Mouse (Mus musculus): ENCODE measurements around the gene H2afy. TPM values are rescaled to one million over a fixed set of nuclear protein-coding genes. Genes with fewer than 3 reads are reported as not detected.
A peak's percentile ranks its signal among the peaks of the same experiment; 100 is the strongest.

Gene H2afy
- polyA plus RNA-seq, 1 experiment from 2014 or later = 645 TPM

GRCm38 (mm10) chr13:56115906-56116305 is 20.3 kb downstream of the H2afy start:
- 59% methylated on average over 3 of the region's 3 CpGs for WGBS
- H3K4me3 ChIP-seq = no peak overlapping the region
- peak overlapping the region; percentile 32; the same call in 1 of the 2 replicates for H3K27ac ChIP-seq
- no peak for DNase-seq (ENCODE audit: low spot score)
- H3K4me1 ChIP-seq = peaks cover 82% of the 10 kb centered on the region
- H3K36me3 ChIP-seq = peaks cover 96% of the 10 kb centered on the region
- no peaks in the 10 kb centered on the region for H3K9me3 ChIP-seq (replicated peaks)
- no peaks in the 10 kb centered on the region for H3K27me3 ChIP-seq (ENCODE audit: low read depth, poor library complexity, severe bottlenecking)

DNA sequence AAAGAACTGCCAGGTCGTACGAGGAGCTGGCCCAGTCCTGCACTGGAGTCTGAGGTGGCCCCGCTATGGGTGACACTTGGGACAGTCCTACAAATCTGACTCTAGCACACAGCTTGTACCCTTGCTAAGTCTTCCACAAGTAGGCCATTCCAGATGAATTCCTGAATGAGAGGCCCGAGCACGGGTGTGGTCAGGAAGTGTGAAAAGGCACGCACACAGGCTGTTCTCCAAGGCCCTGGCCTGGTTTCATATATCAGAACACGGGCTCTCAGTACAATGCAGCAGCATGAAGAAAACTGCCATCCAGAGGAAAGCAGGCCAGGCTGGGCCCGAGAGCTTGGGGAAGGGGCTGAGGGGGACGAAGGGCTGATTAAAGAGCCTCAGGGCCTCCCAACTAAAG is 20.8 kb downstream of the H2afy start:
- H3K36me3 ChIP-seq = peaks cover 96% of the 10 kb centered on the region
- no peak overlapping the region for H3K4me3 ChIP-seq
- H3K4me1 ChIP-seq = peaks cover 87% of the 10 kb centered on the region
- H3K9me3 ChIP-seq (replicated peaks) = no peaks in the 10 kb centered on the region
- H3K27me3 ChIP-seq (ENCODE audit: low read depth, poor library complexity, severe bottlenecking) = no peaks in the 10 kb centered on the region
- no peak for DNase-seq (ENCODE audit: low spot score)
- H3K27ac ChIP-seq = peak overlapping the region; percentile 32; the same call in 1 of the 2 replicates
- WGBS = 72% methylated on average over 9 of the region's 9 CpGs

DNA sequence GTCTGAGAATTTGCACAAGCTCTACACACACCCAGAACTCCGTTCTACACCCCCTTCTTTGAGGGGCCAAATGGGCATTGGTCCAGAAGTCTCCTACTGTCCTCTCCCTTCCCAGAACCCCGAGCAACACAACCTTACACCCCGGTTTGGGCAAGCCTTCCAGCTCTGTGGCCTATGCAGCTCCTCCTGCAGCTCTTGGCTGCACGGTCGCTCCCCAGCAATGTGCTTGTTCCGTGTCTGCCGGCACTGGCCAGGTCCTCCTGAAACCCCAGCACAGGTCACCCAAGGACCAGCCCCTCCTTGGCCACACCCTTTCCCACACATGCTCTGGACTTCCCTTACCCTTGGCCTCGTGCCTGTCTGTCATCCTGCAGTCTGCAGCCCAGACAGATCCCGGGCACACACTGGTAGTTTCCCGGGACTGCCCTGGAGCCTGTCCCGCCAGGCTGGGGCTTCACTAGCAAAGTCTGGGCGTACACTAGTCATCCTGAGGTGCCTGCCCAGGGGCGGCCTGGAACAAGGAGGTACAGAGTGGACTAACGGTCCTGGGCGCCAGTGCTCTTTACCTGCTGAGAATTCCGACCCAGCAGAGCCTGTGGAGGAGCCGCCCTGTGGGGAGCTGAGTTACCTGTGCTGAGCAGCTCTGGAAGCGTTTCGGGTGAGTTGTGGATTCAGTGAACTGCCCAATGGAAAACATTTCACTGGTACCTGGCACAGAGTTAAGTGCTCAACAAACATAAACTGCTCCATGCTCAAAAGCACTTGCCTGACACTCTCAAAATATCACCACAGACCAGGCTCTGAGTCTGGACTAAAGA is 22.5 kb downstream of the H2afy start:
- Histone ChIP-seq H3K36me3 (peaks cover 96% of the 10 kb centered on the region), H3K4me1 (peaks cover 98% of the 10 kb centered on the region), H3K4me3 (peak overlapping the region; percentile 23), H3K27me3 (ENCODE audit: low read depth, poor library complexity, severe bottlenecking) (no peaks in the 10 kb centered on the region), H3K9me3 (replicated peaks) (no peaks in the 10 kb centered on the region), H3K27ac (peak overlapping the region; percentile 72)
- WGBS = 68% methylated on average over 19 of the region's 19 CpGs
- DNase-seq (ENCODE audit: low spot score) = no peak

GRCm38 (mm10) chr13:56112980-56113379 is 23.2 kb downstream of the H2afy start:
- Histone ChIP-seq H3K27ac (peak overlapping the region; percentile 72), H3K4me3 (peak overlapping the region; percentile 23), H3K9me3 (replicated peaks) (no peaks in the 10 kb centered on the region), H3K4me1 (peaks cover 98% of the 10 kb centered on the region), H3K27me3 (ENCODE audit: low read depth, poor library complexity, severe bottlenecking) (no peaks in the 10 kb centered on the region), H3K36me3 (peaks cover 96% of the 10 kb centered on the region)
- 36% methylated on average over 13 of the region's 13 CpGs for WGBS
- DNase-seq (ENCODE audit: low spot score) = peak; percentile 55

DNA sequence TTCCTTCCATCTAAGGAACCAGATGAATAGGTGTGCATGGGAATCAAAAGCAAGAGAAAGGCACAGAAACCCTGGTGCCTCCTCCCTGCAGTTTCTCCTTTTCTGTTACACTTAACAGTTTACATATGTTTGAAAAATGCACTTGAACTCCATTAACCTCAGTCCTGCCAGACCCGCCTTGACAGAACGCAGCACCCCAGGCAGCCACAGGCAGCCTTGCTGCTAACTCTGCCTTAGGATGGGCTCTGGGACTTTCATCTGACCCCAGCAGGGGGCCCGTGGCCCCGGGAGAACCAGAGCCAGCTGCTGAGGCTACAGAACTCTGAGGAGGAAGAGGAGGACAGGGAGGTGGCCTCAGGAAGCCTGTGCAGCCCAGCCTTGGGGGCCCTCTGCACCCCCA is 23.7 kb downstream of the H2afy start:
- Histone ChIP-seq H3K4me1 (peaks cover 94% of the 10 kb centered on the region), H3K36me3 (peaks cover 96% of the 10 kb centered on the region), H3K27ac (peak overlapping the region; percentile 72), H3K9me3 (replicated peaks) (no peaks in the 10 kb centered on the region), H3K27me3 (ENCODE audit: low read depth, poor library complexity, severe bottlenecking) (no peaks in the 10 kb centered on the region), H3K4me3 (peak overlapping the region; percentile 23)
- WGBS = 10% methylated on average over 4 of the region's 4 CpGs
- DNase-seq (ENCODE audit: low spot score) = peak; percentile 77

- 80% methylated on average over 6 of the region's 6 CpGs for WGBS
- H3K9me3 ChIP-seq (replicated peaks) = no peaks in the 10 kb centered on the region
- no peak overlapping the region for H3K4me3 ChIP-seq
- no peak for DNase-seq (ENCODE audit: low spot score)
- peaks cover 87% of the 10 kb centered on the region for H3K4me1 ChIP-seq
- H3K36me3 ChIP-seq = peaks cover 98% of the 10 kb centered on the region
- H3K27ac ChIP-seq = peak overlapping the region; percentile 72; the same call in 1 of the 2 replicates
- no peaks in the 10 kb centered on the region for H3K27me3 ChIP-seq (ENCODE audit: low read depth, poor library complexity, severe bottlenecking)
Observed at GRCm38 (mm10) chr13:56111601-56112000, 24.6 kb downstream of the H2afy start.

GRCm38 (mm10) chr13:56110694-56111531 is 25.2 kb downstream of the H2afy start:
- DNase-seq (ENCODE audit: low spot score) = no peak
- H3K36me3 ChIP-seq = peaks cover 99% of the 10 kb centered on the region

GRCm38 (mm10) chr13:56109703-56110102 is 26.5 kb downstream of the H2afy start:
- H3K36me3 ChIP-seq = peaks cover 99% of the 10 kb centered on the region

More at GRCm38 (mm10) chr13:56110694-56111531, 25.2 kb downstream of the H2afy start:
- no peaks in the 10 kb centered on the region for H3K9me3 ChIP-seq (replicated peaks)
- peaks cover 80% of the 10 kb centered on the region for H3K4me1 ChIP-seq
- WGBS = 72% methylated on average over 19 of the region's 19 CpGs
- no peaks in the 10 kb centered on the region for H3K27me3 ChIP-seq (ENCODE audit: low read depth, poor library complexity, severe bottlenecking)
- no peak overlapping the region for H3K4me3 ChIP-seq
- 0 out of 2 replicates have a peak overlapping the region, but pooled peaks have one; percentile 72 for H3K27ac ChIP-seq

GRCm38 (mm10) chr13:56108849-56109519 is 27.2 kb downstream of the H2afy start:
- Histone ChIP-seq H3K9me3 (replicated peaks) (no peaks in the 10 kb centered on the region), H3K27me3 (ENCODE audit: low read depth, poor library complexity, severe bottlenecking) (no peaks in the 10 kb centered on the region), H3K27ac (peak overlapping the region; percentile 27; the same call in 1 of the 2 replicates), H3K36me3 (peaks cover 99% of the 10 kb centered on the region), H3K4me1 (peaks cover 77% of the 10 kb centered on the region), H3K4me3 (no peak overlapping the region)
- DNase-seq (ENCODE audit: low spot score) = no peak
- 85% methylated on average over 17 of the region's 17 CpGs for WGBS

More at GRCm38 (mm10) chr13:56109703-56110102, 26.5 kb downstream of the H2afy start:
- Histone ChIP-seq H3K27me3 (ENCODE audit: low read depth, poor library complexity, severe bottlenecking) (no peaks in the 10 kb centered on the region), H3K9me3 (replicated peaks) (no peaks in the 10 kb centered on the region), H3K27ac (peak overlapping the region; percentile 27; the same call in 1 of the 2 replicates), H3K4me1 (peaks cover 77% of the 10 kb centered on the region), H3K4me3 (no peak overlapping the region)
- no peak for DNase-seq (ENCODE audit: low spot score)
- WGBS = 86% methylated on average over 4 of the region's 4 CpGs

- no peak overlapping the region for H3K4me3 ChIP-seq
- DNase-seq (ENCODE audit: low spot score) = no peak
- no peak overlapping the region; the same call in 1 of the 2 replicates for H3K27ac ChIP-seq
- no peaks in the 10 kb centered on the region for H3K9me3 ChIP-seq (replicated peaks)
- H3K4me1 ChIP-seq = peaks cover 62% of the 10 kb centered on the region
- WGBS = 86% methylated on average over 6 of the region's 6 CpGs
- no peaks in the 10 kb centered on the region for H3K27me3 ChIP-seq (ENCODE audit: low read depth, poor library complexity, severe bottlenecking)
- H3K36me3 ChIP-seq = peaks cover 100% of the 10 kb centered on the region
Observed at GRCm38 (mm10) chr13:56104971-56105391, 31.2 kb downstream of the H2afy start.

DNA sequence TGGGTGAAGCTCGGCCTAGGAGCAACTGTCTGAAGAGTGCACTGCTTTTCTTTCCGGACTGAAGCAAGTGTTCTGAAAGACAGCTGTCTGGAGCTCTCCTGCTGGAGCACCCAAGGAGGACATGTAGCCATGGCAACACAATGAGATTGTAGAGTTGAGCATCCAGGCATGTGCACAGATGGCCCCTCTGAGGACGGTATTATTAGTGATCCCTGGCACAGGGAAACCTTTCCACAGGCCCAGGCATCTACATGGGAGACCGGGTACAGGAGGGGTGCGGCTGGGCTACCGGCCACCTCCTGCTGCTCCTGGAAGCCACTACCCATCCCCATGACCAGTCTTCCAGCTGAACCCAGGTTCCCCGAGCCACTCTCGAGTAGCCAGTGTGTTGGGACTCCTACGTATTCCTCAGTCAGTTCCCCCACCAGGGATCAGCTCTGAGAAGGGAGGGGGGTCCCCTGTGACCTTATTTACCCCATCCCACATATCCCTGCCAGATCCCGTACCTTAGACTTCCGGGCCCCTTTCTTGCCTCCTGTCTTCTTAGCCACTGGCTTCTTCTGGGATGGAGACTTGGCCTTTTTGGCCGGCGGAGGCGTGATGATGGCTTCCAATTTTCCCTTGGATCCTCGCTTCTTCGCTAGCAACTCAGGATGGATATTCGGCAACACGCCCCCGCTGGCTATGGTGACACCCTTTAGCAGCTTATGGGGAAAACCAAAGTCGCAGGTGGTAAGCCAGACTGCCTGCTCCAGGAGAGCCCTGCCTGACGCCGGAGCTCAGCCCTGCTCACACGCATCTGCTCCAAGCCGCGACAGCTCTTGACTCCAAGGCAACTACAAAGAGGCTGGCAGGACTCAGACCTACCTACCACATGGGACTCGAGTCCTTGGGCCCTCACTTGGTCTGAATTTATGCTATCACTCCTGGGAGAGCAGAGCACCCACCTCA is 32.1 kb downstream of the H2afy start:
- H3K36me3 ChIP-seq = peaks cover 99% of the 10 kb centered on the region
- H3K4me3 ChIP-seq = no peak overlapping the region
- H3K9me3 ChIP-seq (replicated peaks) = no peaks in the 10 kb centered on the region
- H3K4me1 ChIP-seq = peaks cover 53% of the 10 kb centered on the region
- 93% methylated on average over 26 of the region's 26 CpGs for WGBS
- H3K27me3 ChIP-seq (ENCODE audit: low read depth, poor library complexity, severe bottlenecking) = no peaks in the 10 kb centered on the region
- no peak for DNase-seq (ENCODE audit: low spot score)
- H3K27ac ChIP-seq = no peak overlapping the region
